Mouse (Mus musculus): ENCODE results near the gene Slc40a1. TPM values are rescaled to one million over a fixed set of nuclear protein-coding genes. Genes with fewer than 3 reads are reported as not detected.

Gene Slc40a1
- total and polyA plus RNA-seq, 2 experiments from 2014 or later, result 12.9 to 24.8 TPM

DNA sequence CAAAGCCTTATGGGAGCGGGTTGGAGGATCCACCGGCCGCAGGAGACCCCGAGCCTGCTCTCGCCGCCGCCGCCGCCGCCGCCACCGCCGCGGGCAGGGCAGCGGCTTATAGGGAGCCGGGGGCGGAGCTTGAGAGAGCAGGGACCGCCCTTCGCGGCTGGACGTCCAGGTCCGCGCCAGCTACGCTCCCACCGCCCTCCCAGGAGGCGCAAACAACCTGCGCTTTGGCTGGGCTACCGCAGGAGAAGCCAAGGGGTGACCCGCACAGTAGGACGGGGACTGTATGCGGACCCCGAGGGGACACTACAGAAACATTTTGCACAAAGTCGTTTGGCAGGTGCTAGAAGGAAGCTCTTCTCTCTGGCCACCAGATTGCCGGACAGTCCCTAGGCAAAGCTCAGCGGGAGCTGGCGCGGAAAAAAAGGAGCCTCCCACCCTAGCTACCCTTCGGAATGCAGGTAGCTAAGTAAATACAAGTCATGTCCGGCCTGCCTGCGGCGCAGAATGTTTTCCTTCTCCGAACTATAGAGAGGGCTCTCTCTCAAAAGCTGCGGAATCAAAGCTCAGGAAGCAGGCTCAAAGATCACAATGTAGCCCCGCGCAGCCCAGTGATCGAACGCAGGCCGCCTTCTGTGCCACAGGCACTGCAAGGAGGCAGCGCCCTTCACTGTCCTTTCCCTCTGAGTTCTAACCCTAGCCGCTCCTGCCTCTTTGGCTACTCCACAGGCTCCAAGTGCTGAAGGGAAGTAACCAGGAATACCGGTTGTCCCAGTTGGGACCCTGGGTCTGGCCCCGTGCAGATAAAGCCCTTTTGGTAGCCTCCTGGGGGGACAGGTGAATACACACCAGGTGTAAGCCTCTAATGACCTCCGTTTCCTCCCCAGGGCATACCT, 577 bp downstream of the Slc40a1 start:
- WGBS, result under 1% methylated on average over 47 of the region's 53 CpGs
- H3K4me2 ChIP-seq (ENCODE audit: low read depth, low read length, poor library complexity, severe bottlenecking), result peak overlapping the region; percentile 75
- H3K27ac ChIP-seq (ENCODE audit: low read depth, low read length), result no peak overlapping the region

DNA sequence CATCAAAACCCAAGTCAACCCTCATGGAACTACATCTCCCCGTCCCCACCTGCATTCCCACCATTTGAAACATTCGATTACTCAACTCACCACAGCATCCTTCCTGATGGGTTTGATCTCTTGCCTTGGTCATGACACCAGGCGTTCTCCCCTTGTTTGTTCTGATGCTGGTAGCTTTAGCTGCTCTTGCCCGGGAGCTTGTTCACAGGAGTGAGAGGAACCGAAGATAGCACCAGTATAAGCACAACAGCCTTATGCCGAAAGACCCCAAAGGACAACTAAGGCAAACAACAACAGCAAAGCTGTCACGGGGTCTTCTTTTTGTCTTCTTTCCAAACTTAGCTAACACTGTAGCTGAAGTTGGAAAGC, 1.2 kb downstream of the Slc40a1 start:
- Histone ChIP-seq H3K4me1 (ENCODE audit: insufficient read depth, low read length) (peaks cover 3% of the 10 kb centered on the region; the same call in 1 of the 2 replicates), H3K27ac (ENCODE audit: low read depth, low read length) (no peak overlapping the region), H3K36me3 (ENCODE audit: insufficient read depth, low read length) (no peaks in the 10 kb centered on the region), H3K9me3 (ENCODE audit: low read length) (no peaks in the 10 kb centered on the region), H3K4me2 (ENCODE audit: low read depth, low read length, poor library complexity, severe bottlenecking) (peak overlapping the region; percentile 75), H3K27me3 (ENCODE audit: insufficient read depth, low read length) (no peaks in the 10 kb centered on the region), H3K4me3 (ENCODE audit: low read depth, low read length) (peak overlapping the region; percentile 81), H3K9ac (replicated peaks; ENCODE audit: low read length, poor library complexity, severe bottlenecking) (peak overlapping the region; percentile 57)
- DNase-seq (ENCODE audit: low spot score) (no peak), ATAC-seq (ENCODE audit: low FRiP score) (peak; percentile 41; the same call in 1 of the 2 replicates)
- no peak for TF ChIP-seq CTCF (IDR thresholded peaks at IDR 0.05)
- 11% methylated on average over 7 of the region's 7 CpGs for WGBS

More for the DNA sequence above, 577 bp downstream of the Slc40a1 start:
- Histone ChIP-seq H3K9ac (replicated peaks; ENCODE audit: low read length, poor library complexity, severe bottlenecking) (peak overlapping the region; percentile 57), H3K9me3 (ENCODE audit: low read length) (no peaks in the 10 kb centered on the region), H3K4me1 (ENCODE audit: insufficient read depth, low read length) (peaks cover 3% of the 10 kb centered on the region; the same call in 1 of the 2 replicates), H3K36me3 (ENCODE audit: insufficient read depth, low read length) (no peaks in the 10 kb centered on the region), H3K27me3 (ENCODE audit: insufficient read depth, low read length) (no peaks in the 10 kb centered on the region), H3K4me3 (ENCODE audit: low read depth, low read length) (peak overlapping the region; percentile 81)
- ATAC-seq (ENCODE audit: low FRiP score) (peak; percentile 91), DNase-seq (ENCODE audit: low spot score) (peak; percentile 77)
- TF ChIP-seq CTCF (IDR thresholded peaks at IDR 0.05), result no peak

DNA sequence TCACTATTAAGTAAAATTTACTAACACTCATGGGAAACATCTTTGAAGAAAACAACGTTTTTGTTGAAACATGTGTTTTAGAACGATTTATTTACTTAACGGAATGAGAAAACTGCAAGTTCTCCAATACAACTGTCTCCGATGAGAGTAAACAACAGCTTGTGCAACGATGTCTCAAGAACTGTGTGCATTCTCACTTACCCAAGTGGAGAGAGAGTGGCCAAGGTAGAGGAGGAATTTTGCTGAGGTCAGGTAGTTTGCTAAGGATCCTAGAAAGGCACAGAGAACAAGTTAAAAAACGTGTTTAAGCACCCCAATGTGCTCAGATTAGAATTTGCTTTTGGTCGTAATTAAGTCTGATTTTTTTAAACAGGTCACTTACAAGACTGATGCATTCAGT, 1.8 kb downstream of the Slc40a1 start:
- H3K4me2 ChIP-seq (ENCODE audit: low read depth, low read length, poor library complexity, severe bottlenecking), result peak overlapping the region; percentile 75

DNA sequence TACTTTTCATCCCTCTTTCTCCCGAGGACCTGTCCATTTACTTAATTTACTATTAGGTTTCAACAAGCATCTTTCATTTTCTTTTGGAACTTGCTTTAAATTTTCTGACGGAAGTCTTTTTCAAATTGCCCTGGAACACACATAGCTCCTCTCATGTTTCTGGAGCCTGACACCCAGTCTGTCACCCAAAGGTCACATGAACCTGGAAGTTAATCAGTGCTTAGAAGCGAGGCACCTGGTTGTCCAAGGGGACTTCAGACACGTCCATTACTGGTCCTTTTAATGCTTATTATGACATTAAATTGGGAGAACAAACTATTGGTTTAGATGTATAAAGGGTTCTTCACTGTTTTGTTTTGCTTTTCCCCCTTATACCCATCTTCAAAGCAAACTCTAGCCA, 3.0 kb downstream of the Slc40a1 start:
- Histone ChIP-seq H3K4me3 (ENCODE audit: low read depth, low read length) (no peak overlapping the region), H3K4me2 (ENCODE audit: low read depth, low read length, poor library complexity, severe bottlenecking) (no peak overlapping the region), H3K9me3 (ENCODE audit: low read length) (no peaks in the 10 kb centered on the region), H3K4me1 (ENCODE audit: insufficient read depth, low read length) (peaks cover 3% of the 10 kb centered on the region; the same call in 1 of the 2 replicates), H3K27ac (ENCODE audit: low read depth, low read length) (no peak overlapping the region), H3K27me3 (ENCODE audit: insufficient read depth, low read length) (no peaks in the 10 kb centered on the region), H3K9ac (replicated peaks; ENCODE audit: low read length, poor library complexity, severe bottlenecking) (no peak overlapping the region), H3K36me3 (ENCODE audit: insufficient read depth, low read length) (no peaks in the 10 kb centered on the region)
- no peak for DNase-seq (ENCODE audit: low spot score)
- 80% methylated on average over 4 of the region's 4 CpGs for WGBS
- no peak for ATAC-seq (ENCODE audit: low FRiP score)
- TF ChIP-seq CTCF (IDR thresholded peaks at IDR 0.05), result no peak

More for the DNA sequence above, 1.8 kb downstream of the Slc40a1 start:
- Histone ChIP-seq H3K4me1 (ENCODE audit: insufficient read depth, low read length) (peaks cover 3% of the 10 kb centered on the region; the same call in 1 of the 2 replicates), H3K27ac (ENCODE audit: low read depth, low read length) (no peak overlapping the region), H3K9me3 (ENCODE audit: low read length) (no peaks in the 10 kb centered on the region), H3K4me3 (ENCODE audit: low read depth, low read length) (peak overlapping the region; percentile 81; the same call in 1 of the 2 replicates), H3K9ac (replicated peaks; ENCODE audit: low read length, poor library complexity, severe bottlenecking) (no peak overlapping the region), H3K36me3 (ENCODE audit: insufficient read depth, low read length) (no peaks in the 10 kb centered on the region), H3K27me3 (ENCODE audit: insufficient read depth, low read length) (no peaks in the 10 kb centered on the region)
- WGBS, result 74% methylated on average over 7 of the region's 7 CpGs
- DNase-seq (ENCODE audit: low spot score) (no peak), ATAC-seq (ENCODE audit: low FRiP score) (no peak)
- no peak for TF ChIP-seq CTCF (IDR thresholded peaks at IDR 0.05)

DNA sequence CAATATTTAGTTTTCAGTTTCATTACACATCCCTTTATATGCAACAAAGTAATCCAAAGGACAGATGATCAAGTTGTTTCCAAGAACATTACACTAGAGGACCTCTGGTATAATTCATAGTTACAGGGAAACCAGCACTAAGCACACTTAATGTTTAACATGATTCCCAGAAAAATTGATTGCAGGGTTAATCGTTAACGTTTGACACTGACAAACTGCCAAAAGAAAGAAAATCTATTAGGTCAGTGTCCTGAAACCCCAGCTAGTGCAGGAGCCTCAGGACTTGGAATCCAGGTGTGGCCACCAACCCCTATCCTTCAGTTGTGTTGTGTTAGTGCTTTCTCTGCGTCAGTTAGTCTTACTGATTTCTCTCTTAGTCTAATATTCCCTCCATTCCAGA, 5.6 kb downstream of the Slc40a1 start:
- H3K9ac ChIP-seq (replicated peaks; ENCODE audit: low read length, poor library complexity, severe bottlenecking), result no peak overlapping the region
- no peak overlapping the region for H3K4me3 ChIP-seq (ENCODE audit: low read depth, low read length)
- H3K4me2 ChIP-seq (ENCODE audit: low read depth, low read length, poor library complexity, severe bottlenecking), result no peak overlapping the region
- no peaks in the 10 kb centered on the region for H3K4me1 ChIP-seq (ENCODE audit: insufficient read depth, low read length)
- TF ChIP-seq CTCF (IDR thresholded peaks at IDR 0.05), result no peak
- H3K36me3 ChIP-seq (ENCODE audit: insufficient read depth, low read length), result no peaks in the 10 kb centered on the region
- no peak overlapping the region for H3K27ac ChIP-seq (ENCODE audit: low read depth, low read length)
- DNase-seq (ENCODE audit: low spot score), result no peak
- H3K9me3 ChIP-seq (ENCODE audit: low read length), result no peaks in the 10 kb centered on the region
- no peak for ATAC-seq (ENCODE audit: low FRiP score)
- 91% methylated on average over 3 of the region's 3 CpGs for WGBS
- H3K27me3 ChIP-seq (ENCODE audit: insufficient read depth, low read length), result no peaks in the 10 kb centered on the region

DNA sequence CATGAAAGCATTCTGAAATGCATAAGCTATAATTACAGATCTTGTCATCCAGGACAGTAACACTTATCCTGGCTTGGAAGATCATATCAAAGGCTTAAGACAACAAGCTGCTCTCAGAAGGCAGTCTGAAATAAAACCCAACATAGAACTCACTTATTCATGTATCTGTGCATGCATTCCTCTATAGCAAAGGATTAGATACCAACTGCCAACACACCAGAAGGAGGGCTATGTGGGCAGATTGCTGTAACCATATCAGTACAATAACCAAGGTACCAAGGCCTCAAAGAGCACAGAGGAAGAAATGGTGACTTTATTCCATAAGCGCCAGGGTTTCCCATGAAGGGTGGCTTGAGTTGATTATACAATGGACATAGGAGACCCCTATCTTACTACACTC, 6.6 kb downstream of the Slc40a1 start:
- ATAC-seq (ENCODE audit: low FRiP score), result no peak
- no peaks in the 10 kb centered on the region for H3K36me3 ChIP-seq (ENCODE audit: insufficient read depth, low read length)
- no peak overlapping the region for H3K4me2 ChIP-seq (ENCODE audit: low read depth, low read length, poor library complexity, severe bottlenecking)
- H3K27ac ChIP-seq (ENCODE audit: low read depth, low read length), result no peak overlapping the region
- no peak overlapping the region for H3K4me3 ChIP-seq (ENCODE audit: low read depth, low read length)
- H3K9me3 ChIP-seq (ENCODE audit: low read length), result no peaks in the 10 kb centered on the region
- 100% methylated on average over 1 of the region's 1 CpGs for WGBS
- H3K4me1 ChIP-seq (ENCODE audit: insufficient read depth, low read length), result no peaks in the 10 kb centered on the region
- no peaks in the 10 kb centered on the region for H3K27me3 ChIP-seq (ENCODE audit: insufficient read depth, low read length)
- H3K9ac ChIP-seq (replicated peaks; ENCODE audit: low read length, poor library complexity, severe bottlenecking), result no peak overlapping the region
- TF ChIP-seq CTCF (IDR thresholded peaks at IDR 0.05), result no peak
- DNase-seq (ENCODE audit: low spot score), result no peak

Data from midbrain, postnatal 0 days (tissue).